Mouse (Mus musculus) brain, embryonic 14.5 days (tissue): ENCODE results near the gene Ap4s1.

ENCODE experiments used
- CTCF ChIP-seq: fragments of 200-500 bp; IDR thresholded peaks from 2 replicates; pipeline ENCODE4 v1.5.1; 2012; ENCODE audit warnings: inconsistent platforms, mild to moderate bottlenecking, moderate library complexity, borderline replicate concordance; ENCODE audit not compliant: insufficient read depth, insufficient read length; ENCODE audit errors: extremely low read depth
- POLR2A ChIP-seq: fragments of 200-500 bp; IDR thresholded peaks from 2 replicates; pipeline ENCODE4 v1.6.1; 2012; ENCODE audit warnings: mild to moderate bottlenecking, inconsistent platforms, borderline replicate concordance; ENCODE audit not compliant: poor library complexity, insufficient read depth, insufficient read length, severe bottlenecking; ENCODE audit errors: extremely low read depth

DNA sequence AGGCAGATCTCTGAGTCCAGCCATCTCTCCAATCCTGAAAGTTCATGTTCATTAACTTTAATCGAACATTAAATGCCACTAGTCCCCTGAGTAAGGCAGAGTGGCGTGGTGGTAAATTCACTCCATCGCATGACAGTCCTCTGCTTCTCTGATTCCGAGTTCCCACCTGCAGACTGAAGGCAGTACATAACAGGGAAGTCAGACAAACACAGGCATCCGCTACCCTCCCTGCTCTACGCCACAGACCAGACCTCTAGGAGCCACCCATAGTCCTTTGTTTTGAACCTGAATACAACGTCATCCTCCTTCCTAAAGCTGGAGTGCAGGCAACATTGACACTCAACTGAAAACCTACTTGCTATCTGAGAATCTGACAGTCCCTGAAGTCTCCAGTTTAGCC lies 13.7 kb downstream of the Ap4s1 start:
- no peak for TF ChIP-seq POLR2A
- no peak for TF ChIP-seq CTCF
